Mouse (Mus musculus): ENCODE measurements at regions not wholly inside any gene's neighbourhood (a gene's known extent, or its start where the extent isn't known, plus 50 kb on each side); places are given as distances from the start of the nearest gene placed in this dataset.

DNA sequence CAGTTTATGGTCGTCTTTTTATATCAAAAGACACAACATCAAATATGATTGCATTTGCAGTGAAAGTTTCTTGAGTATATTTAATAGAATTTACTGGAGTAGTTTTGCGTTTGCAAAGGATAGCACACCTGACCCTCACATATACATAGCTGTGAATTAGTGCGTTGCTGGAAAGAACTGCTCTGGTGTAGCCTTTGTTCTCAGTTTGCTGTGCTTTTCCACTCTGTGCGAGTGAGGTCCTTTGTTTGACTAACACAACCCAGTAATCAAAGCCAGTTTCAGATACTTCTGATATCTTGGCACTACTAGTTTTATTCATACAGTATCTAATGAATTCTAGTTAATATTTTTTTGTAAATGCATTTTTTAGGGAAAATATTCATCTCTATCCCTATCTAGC is 84.7 kb downstream of the Trim52 start:
- H3K4me1 ChIP-seq (ENCODE audit: control insufficient read depth, insufficient read depth, low read length): no peaks in the 10 kb centered on the region; the same call in 1 of the 2 replicates
- no peak overlapping the region for H3K27ac ChIP-seq (ENCODE audit: insufficient read depth, low read length)
- no peak overlapping the region for H3K4me3 ChIP-seq (ENCODE audit: insufficient read depth, low read length)
- TF ChIP-seq POLR2A (IDR thresholded peaks at IDR 0.05; ENCODE audit: low read depth, low read length): no peak
- no peak for TF ChIP-seq CTCF (IDR thresholded peaks at IDR 0.05; ENCODE audit: borderline replicate concordance, insufficient read depth, low read length)

DNA sequence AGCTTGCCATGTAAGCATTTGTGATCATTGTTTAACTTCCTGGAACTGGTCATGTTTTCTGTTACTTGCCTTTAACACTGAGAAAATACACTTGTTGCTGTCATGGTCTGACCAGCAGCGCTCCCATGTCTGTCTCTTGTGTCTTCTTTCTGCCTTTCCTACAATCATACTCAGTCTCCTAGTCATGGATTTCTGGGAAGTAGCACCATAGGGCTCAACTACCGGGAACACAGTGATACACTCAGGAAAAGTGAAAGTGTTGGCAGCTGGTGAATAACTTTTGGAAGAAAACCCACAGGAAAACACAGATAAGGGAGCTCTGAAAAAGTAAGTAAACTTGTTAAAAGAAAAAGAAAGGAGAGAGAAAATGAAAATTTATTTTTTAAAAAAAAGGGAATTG is 87.6 kb downstream of the Trim52 start:
- TF ChIP-seq POLR2A (IDR thresholded peaks at IDR 0.05; ENCODE audit: low read depth, low read length) (no peak), CTCF (IDR thresholded peaks at IDR 0.05; ENCODE audit: borderline replicate concordance, insufficient read depth, low read length) (no peak)
- Histone ChIP-seq H3K4me1 (ENCODE audit: control insufficient read depth, insufficient read depth, low read length) (no peaks in the 10 kb centered on the region; the same call in 1 of the 2 replicates), H3K4me3 (ENCODE audit: insufficient read depth, low read length) (no peak overlapping the region), H3K27ac (ENCODE audit: insufficient read depth, low read length) (no peak overlapping the region)

DNA sequence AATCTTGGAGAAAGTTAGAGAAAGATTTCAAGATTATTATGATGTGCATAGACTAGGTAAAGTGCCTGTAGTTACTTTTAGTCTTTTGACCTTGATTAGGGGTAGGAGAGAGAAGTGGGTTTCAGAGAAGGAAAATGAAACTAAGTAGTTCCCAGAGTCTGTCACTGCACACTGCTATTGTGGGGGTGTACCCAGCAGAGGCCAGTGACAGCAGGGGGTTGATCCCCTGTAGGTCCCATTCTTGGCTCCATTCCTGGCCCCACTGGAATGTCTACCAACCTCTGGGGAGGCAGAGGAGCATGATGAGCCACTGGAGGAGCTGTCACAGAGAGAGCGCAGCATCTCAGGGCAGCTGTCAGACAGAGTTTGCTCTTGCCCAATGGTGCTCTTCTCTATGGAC is 88.1 kb downstream of the Trim52 start:
- no peak for TF ChIP-seq POLR2A (IDR thresholded peaks at IDR 0.05; ENCODE audit: low read depth, low read length)
- Histone ChIP-seq H3K4me3 (ENCODE audit: insufficient read depth, low read length) (no peak overlapping the region), H3K4me1 (ENCODE audit: control insufficient read depth, insufficient read depth, low read length) (no peaks in the 10 kb centered on the region; the same call in 1 of the 2 replicates), H3K27ac (ENCODE audit: insufficient read depth, low read length) (no peak overlapping the region)

DNA sequence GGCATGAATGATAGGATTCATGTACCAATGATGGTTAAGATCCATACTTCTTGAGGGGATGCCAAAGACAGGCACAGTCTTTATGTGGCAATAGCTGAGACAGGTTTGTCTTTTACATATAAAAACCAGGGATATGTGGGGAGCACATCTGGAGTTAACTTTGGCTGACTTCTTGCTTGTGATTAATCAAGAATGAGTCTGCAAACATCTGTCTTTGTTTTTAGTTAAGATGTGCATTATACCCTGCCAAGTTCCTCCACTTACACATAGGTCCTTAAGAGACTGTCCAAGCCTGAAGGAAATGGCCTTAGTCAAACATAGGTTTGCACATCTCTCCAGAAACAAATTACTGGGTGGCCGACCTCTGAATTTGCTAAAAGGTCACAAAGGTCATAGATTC is 91.8 kb downstream of the Trim52 start:
- TF ChIP-seq POLR2A (IDR thresholded peaks at IDR 0.05; ENCODE audit: low read depth, low read length) (no peak), CTCF (IDR thresholded peaks at IDR 0.05; ENCODE audit: borderline replicate concordance, insufficient read depth, low read length) (no peak)
- Histone ChIP-seq H3K4me1 (ENCODE audit: control insufficient read depth, insufficient read depth, low read length) (no peaks in the 10 kb centered on the region; the same call in 1 of the 2 replicates), H3K4me3 (ENCODE audit: insufficient read depth, low read length) (no peak overlapping the region), H3K27ac (ENCODE audit: insufficient read depth, low read length) (no peak overlapping the region)

DNA sequence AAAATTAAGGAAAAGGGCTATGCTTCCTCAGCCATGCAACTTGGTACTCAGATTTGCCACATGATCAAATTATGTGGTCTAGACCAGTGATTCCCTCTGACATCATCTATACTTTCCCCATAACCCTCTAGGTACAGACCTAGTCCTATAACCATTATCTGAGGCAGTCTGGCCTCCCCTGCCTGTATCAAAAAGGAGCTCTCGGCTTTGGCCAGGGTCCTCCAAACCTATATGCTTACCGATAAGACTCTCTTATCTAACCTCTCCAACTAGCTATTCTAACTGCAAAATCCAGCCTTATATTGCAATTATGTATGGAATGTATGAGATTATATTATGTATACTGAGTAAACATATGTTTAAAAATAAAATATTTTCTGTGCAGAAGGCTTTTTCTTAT is 93.1 kb downstream of the Trim52 start:
- H3K27ac ChIP-seq (ENCODE audit: insufficient read depth, low read length): no peak overlapping the region
- H3K4me1 ChIP-seq (ENCODE audit: control insufficient read depth, insufficient read depth, low read length): no peaks in the 10 kb centered on the region
- no peak overlapping the region for H3K4me3 ChIP-seq (ENCODE audit: insufficient read depth, low read length)
- TF ChIP-seq POLR2A (IDR thresholded peaks at IDR 0.05; ENCODE audit: low read depth, low read length) (no peak), CTCF (IDR thresholded peaks at IDR 0.05; ENCODE audit: borderline replicate concordance, insufficient read depth, low read length) (no peak)

DNA sequence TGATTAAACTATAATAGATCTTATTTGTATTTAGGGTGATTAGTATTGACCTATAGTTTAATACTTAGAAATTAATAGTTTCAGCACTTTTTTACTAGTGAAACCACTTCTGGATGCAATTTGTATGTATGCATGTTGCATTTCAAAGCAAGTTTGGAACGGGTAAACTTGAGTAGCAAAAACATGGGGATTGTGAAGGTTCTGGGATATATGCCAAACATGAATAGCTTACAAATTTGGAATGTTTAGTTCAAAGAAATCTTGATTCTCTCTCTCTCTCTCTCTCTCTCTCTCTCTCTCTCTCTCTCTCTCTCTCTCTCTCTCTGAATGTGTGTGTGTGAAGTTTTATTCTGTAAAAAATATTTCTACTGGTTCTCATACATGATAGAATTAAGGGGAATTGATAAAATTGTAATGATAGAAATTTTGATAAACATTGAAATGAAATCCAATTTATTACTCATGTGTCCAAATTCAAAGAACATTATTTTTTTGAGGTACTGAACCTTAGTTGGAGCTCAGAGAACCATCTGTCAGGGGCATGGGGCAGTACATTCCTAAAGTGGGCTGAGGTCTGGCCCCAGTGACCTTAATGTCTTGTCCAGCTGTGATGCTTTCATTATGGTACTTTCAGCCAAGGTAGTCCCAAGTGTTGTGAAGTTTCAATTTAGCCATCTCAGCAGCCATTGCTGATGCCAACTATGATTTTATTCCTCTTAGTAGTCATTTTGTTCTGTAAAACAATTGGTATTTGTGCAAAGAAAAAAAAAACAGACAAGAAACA is 93.7 kb downstream of the Trim52 start:
- Histone ChIP-seq H3K27ac (ENCODE audit: insufficient read depth, low read length) (no peak overlapping the region), H3K4me3 (ENCODE audit: insufficient read depth, low read length) (no peak overlapping the region), H3K4me1 (ENCODE audit: control insufficient read depth, insufficient read depth, low read length) (no peaks in the 10 kb centered on the region)
- TF ChIP-seq CTCF (IDR thresholded peaks at IDR 0.05; ENCODE audit: borderline replicate concordance, insufficient read depth, low read length) (no peak), POLR2A (IDR thresholded peaks at IDR 0.05; ENCODE audit: low read depth, low read length) (no peak)

DNA sequence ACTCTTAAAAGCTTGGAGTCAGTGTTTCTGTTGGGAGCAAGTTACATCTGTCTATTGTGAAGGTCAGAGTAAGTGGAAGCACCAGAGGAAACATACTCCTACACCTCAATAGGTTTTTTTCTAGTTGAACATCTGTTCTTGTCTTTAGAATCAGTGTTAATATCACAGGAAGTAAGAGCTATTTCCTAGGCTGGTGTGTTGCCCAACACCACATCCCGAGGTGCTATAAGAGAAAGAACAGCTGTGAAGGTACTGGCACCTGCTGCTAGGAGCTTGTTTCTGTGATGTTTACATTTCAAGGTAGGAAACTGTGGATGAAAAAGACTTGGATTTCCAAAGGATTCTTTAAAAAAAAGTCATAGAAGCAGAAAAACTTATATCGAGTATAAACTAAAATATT is 105.1 kb downstream of the Trim52 start:
- TF ChIP-seq CTCF (IDR thresholded peaks at IDR 0.05; ENCODE audit: borderline replicate concordance, insufficient read depth, low read length): no peak
- TF ChIP-seq POLR2A (IDR thresholded peaks at IDR 0.05; ENCODE audit: low read depth, low read length): no peak
- H3K27ac ChIP-seq (ENCODE audit: insufficient read depth, low read length): no peak overlapping the region
- H3K4me3 ChIP-seq (ENCODE audit: insufficient read depth, low read length): no peak overlapping the region
- no peaks in the 10 kb centered on the region for H3K4me1 ChIP-seq (ENCODE audit: control insufficient read depth, insufficient read depth, low read length)

DNA sequence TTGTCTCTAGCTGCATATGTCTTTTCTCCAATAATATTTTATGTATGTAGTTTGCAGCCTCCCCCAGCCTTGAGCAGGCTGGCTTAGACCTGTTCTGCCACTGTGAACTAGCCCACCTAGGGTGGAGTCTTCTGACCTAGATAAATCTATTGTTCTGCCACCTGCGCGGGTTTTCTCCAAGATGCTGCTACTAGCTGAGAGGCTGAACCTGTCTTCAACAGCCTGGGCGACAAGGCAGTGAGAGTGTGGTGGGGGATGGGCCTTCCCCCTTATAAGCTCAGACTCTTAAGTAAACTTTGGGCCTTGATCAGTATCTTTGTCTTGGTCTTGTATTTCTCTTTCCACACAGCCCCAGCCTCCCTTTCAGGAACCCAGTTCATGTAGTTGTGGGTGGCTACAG is 111.7 kb downstream of the Trim52 start:
- TF ChIP-seq CTCF (IDR thresholded peaks at IDR 0.05; ENCODE audit: borderline replicate concordance, insufficient read depth, low read length): no peak
- no peak for TF ChIP-seq POLR2A (IDR thresholded peaks at IDR 0.05; ENCODE audit: low read depth, low read length)
- Histone ChIP-seq H3K4me3 (ENCODE audit: insufficient read depth, low read length) (no peak overlapping the region), H3K4me1 (ENCODE audit: control insufficient read depth, insufficient read depth, low read length) (no peaks in the 10 kb centered on the region), H3K27ac (ENCODE audit: insufficient read depth, low read length) (no peak overlapping the region)

DNA sequence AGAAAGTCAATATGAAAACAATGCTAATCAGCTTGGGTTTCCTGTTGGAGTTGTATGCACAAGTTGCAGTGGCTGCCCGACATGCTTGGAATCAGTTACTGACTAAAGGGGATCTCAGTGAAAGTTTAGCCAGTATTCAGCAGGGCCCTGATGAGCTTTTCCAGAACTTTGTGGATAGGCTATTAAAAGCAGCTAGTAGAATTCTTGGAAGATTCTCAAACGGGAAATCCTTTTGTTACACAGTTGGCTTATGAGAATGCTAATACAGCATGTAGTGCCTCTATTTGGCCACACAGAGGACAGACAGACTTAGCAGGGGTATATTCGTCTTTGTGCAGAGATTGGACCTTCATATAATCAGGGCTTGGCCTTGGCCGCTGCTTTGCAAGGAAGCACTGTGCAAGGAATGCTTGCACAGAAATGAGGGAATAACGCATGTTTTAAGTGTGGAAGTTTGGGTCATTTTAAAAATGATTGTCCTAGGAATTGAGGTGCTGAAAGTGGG is 113.3 kb downstream of the Trim52 start:
- H3K4me1 ChIP-seq (ENCODE audit: control insufficient read depth, insufficient read depth, low read length): no peaks in the 10 kb centered on the region
- H3K4me3 ChIP-seq (ENCODE audit: insufficient read depth, low read length): no peak overlapping the region
- no peak overlapping the region for H3K27ac ChIP-seq (ENCODE audit: insufficient read depth, low read length)
- TF ChIP-seq CTCF (IDR thresholded peaks at IDR 0.05; ENCODE audit: borderline replicate concordance, insufficient read depth, low read length) (no peak), POLR2A (IDR thresholded peaks at IDR 0.05; ENCODE audit: low read depth, low read length) (no peak)

DNA sequence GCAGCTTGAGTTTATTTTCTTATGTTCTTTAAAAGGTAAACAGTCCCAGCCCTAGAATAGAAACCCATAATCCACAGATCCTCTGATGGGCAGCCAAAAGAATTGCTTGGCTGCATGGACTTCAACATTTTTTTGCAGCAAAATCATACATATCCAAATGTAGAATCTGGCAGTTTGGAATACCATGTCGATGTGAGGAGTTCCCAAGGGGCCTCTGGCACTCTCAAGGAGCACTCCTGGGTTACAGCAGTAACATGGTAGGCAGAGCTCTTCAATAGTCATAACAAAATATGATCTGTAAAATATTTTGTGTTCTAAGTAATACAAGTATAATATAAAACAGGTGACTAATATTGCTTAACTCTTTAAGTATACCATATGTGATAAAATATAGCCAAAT is 119.4 kb downstream of the Trim52 start:
- H3K4me1 ChIP-seq (ENCODE audit: control insufficient read depth, insufficient read depth, low read length): no peaks in the 10 kb centered on the region
- TF ChIP-seq POLR2A (IDR thresholded peaks at IDR 0.05; ENCODE audit: low read depth, low read length) (no peak), CTCF (IDR thresholded peaks at IDR 0.05; ENCODE audit: borderline replicate concordance, insufficient read depth, low read length) (no peak)
- no peak overlapping the region for H3K4me3 ChIP-seq (ENCODE audit: insufficient read depth, low read length)
- H3K27ac ChIP-seq (ENCODE audit: insufficient read depth, low read length): no peak overlapping the region
